Mouse (Mus musculus): ENCODE measurements around the gene Hist1h2bp. TPM values are rescaled to one million over a fixed set of nuclear protein-coding genes. Genes with fewer than 3 reads are reported as not detected.
"Not testable (repeated sequence)": the region's sequence is repeated elsewhere in the genome, so short reads cannot be mapped to it uniquely, and the experiment has no call there.

Gene Hist1h2bp
- polyA plus RNA-seq, 1 experiment: 33.4 TPM

DNA sequence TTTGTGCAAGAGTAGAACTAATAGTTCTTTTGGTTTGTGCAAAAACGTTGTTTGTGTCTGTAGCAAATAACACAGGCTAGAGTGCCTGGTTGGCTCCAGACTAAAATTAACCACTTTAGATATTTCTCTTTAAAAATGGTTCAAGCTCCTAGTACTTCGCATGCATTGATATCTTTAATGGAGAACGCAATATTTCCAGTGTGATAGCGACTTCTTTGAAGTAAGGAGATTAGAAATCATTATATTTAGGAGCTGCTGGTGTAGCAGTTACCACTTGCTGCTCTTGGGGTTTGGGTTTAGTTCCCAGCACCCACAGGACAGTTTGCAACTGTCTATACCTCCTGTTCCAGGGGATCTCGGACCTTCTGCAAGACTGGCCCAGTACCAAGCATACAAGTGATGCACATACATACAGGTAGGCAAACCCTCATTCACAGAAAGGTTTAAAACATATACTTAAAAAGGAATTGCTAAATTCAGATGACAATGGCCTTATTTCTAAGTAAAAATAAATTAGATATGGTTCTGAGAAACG lies 6.2 kb upstream of the Hist1h2bp start:
- H3K4me3 ChIP-seq (replicated peaks; ENCODE audit: control insufficient read depth, low read depth, low read length): no peak overlapping the region

GRCm38 (mm10) chr13:21781639-21782038 lies 5.6 kb upstream of the Hist1h2bp start:
- no peak overlapping the region for H3K4me3 ChIP-seq (replicated peaks; ENCODE audit: control insufficient read depth, low read depth, low read length)
- H3K4me1 ChIP-seq (ENCODE audit: control insufficient read depth, insufficient read depth, low read length): peaks cover 4% of the 10 kb centered on the region; the same call in 1 of the 2 replicates
- no peak for TF ChIP-seq POLR2A (IDR thresholded peaks at IDR 0.05; ENCODE audit: borderline replicate concordance, control insufficient read depth, low read depth, low read length)
- WGBS: 84% methylated on average over 1 of the region's 1 CpGs
- H3K27ac ChIP-seq (ENCODE audit: control insufficient read depth, insufficient read depth, low read depth, low read length, poor library complexity): no peak overlapping the region

More for the DNA sequence above, 6.2 kb upstream of the Hist1h2bp start:
- TF ChIP-seq CTCF (IDR thresholded peaks at IDR 0.05; ENCODE audit: control insufficient read depth, insufficient read depth, low read length) (no peak), POLR2A (IDR thresholded peaks at IDR 0.05; ENCODE audit: borderline replicate concordance, control insufficient read depth, low read depth, low read length) (no peak)
- 47% methylated on average over 6 of the region's 6 CpGs for WGBS
- peak overlapping the region; percentile 72; the same call in 1 of the 2 replicates for H3K27ac ChIP-seq (ENCODE audit: control insufficient read depth, insufficient read depth, low read depth, low read length, poor library complexity)
- H3K4me1 ChIP-seq (ENCODE audit: control insufficient read depth, insufficient read depth, low read length): peaks cover 4% of the 10 kb centered on the region; the same call in 1 of the 2 replicates

GRCm38 (mm10) chr13:21782361-21783254 lies 4.7 kb upstream of the Hist1h2bp start:
- WGBS: under 1% methylated on average over 14 of the region's 35 CpGs
- peak; percentile 97; the same call in 1 of the 2 replicates for TF ChIP-seq POLR2A (IDR thresholded peaks at IDR 0.05; ENCODE audit: borderline replicate concordance, control insufficient read depth, low read depth, low read length)
- H3K4me1 ChIP-seq (ENCODE audit: control insufficient read depth, insufficient read depth, low read length): not testable (repeated sequence)

GRCm38 (mm10) chr13:21783255-21783617 lies 4.0 kb upstream of the Hist1h2bp start, which contains the start of gene Hist1h3i:
Hist1h3i (minus strand) TSS chr13:21783370.
- WGBS: 0% methylated on average over 20 of the region's 20 CpGs
- Histone ChIP-seq H3K4me3 (replicated peaks; ENCODE audit: control insufficient read depth, low read depth, low read length) (peak within 1 kb of the TSS; percentile 63), H3K4me1 (ENCODE audit: control insufficient read depth, insufficient read depth, low read length) (peaks cover 3% of the 10 kb centered on the region; the same call in 1 of the 2 replicates), H3K27ac (ENCODE audit: control insufficient read depth, insufficient read depth, low read depth, low read length, poor library complexity) (peak within 1 kb of the TSS; percentile 98)
- no peak for TF ChIP-seq POLR2A (IDR thresholded peaks at IDR 0.05; ENCODE audit: borderline replicate concordance, control insufficient read depth, low read depth, low read length)
- TF ChIP-seq CTCF (IDR thresholded peaks at IDR 0.05; ENCODE audit: control insufficient read depth, insufficient read depth, low read length): no peak

More at GRCm38 (mm10) chr13:21782361-21783254, 4.7 kb upstream of the Hist1h2bp start:
- H3K4me3 ChIP-seq (replicated peaks; ENCODE audit: control insufficient read depth, low read depth, low read length): peak overlapping the region; percentile 63
- H3K27ac ChIP-seq (ENCODE audit: control insufficient read depth, insufficient read depth, low read depth, low read length, poor library complexity): peak overlapping the region; percentile 98

- peaks cover 3% of the 10 kb centered on the region; the same call in 1 of the 2 replicates for H3K4me1 ChIP-seq (ENCODE audit: control insufficient read depth, insufficient read depth, low read length)
- TF ChIP-seq CTCF (IDR thresholded peaks at IDR 0.05; ENCODE audit: control insufficient read depth, insufficient read depth, low read length) (no peak), POLR2A (IDR thresholded peaks at IDR 0.05; ENCODE audit: borderline replicate concordance, control insufficient read depth, low read depth, low read length) (no peak)
- peak overlapping the region; percentile 94 for H3K27ac ChIP-seq (ENCODE audit: control insufficient read depth, insufficient read depth, low read depth, low read length, poor library complexity)
- 7% methylated on average over 9 of the region's 9 CpGs for WGBS
- H3K4me3 ChIP-seq (replicated peaks; ENCODE audit: control insufficient read depth, low read depth, low read length): peak overlapping the region; percentile 18
These were observed 3.5 kb upstream of the Hist1h2bp start for GRCm38 (mm10) chr13:21783734-21784161.

GRCm38 (mm10) chr13:21784311-21784710 lies 3.0 kb upstream of the Hist1h2bp start:
- H3K4me3 ChIP-seq (replicated peaks; ENCODE audit: control insufficient read depth, low read depth, low read length): no peak overlapping the region
- peak overlapping the region; percentile 94; the same call in 1 of the 2 replicates for H3K27ac ChIP-seq (ENCODE audit: control insufficient read depth, insufficient read depth, low read depth, low read length, poor library complexity)
- TF ChIP-seq CTCF (IDR thresholded peaks at IDR 0.05; ENCODE audit: control insufficient read depth, insufficient read depth, low read length) (no peak), POLR2A (IDR thresholded peaks at IDR 0.05; ENCODE audit: borderline replicate concordance, control insufficient read depth, low read depth, low read length) (no peak)
- 72% methylated on average over 6 of the region's 6 CpGs for WGBS
- peaks cover 3% of the 10 kb centered on the region; the same call in 1 of the 2 replicates for H3K4me1 ChIP-seq (ENCODE audit: control insufficient read depth, insufficient read depth, low read length)

- WGBS: 13% methylated on average over 8 of the region's 8 CpGs
- TF ChIP-seq CTCF (IDR thresholded peaks at IDR 0.05; ENCODE audit: control insufficient read depth, insufficient read depth, low read length) (no peak), POLR2A (IDR thresholded peaks at IDR 0.05; ENCODE audit: borderline replicate concordance, control insufficient read depth, low read depth, low read length) (no peak)
- H3K27ac ChIP-seq (ENCODE audit: control insufficient read depth, insufficient read depth, low read depth, low read length, poor library complexity): peak overlapping the region; percentile 96
- peaks cover 3% of the 10 kb centered on the region; the same call in 1 of the 2 replicates for H3K4me1 ChIP-seq (ENCODE audit: control insufficient read depth, insufficient read depth, low read length)
- peak overlapping the region; percentile 63 for H3K4me3 ChIP-seq (replicated peaks; ENCODE audit: control insufficient read depth, low read depth, low read length)
These were observed 917 bp upstream of the Hist1h2bp start for GRCm38 (mm10) chr13:21786189-21786898.
